Mouse (Mus musculus): ENCODE measurements around the gene Echdc2. TPM values are rescaled to one million over a fixed set of nuclear protein-coding genes. Genes with fewer than 3 reads are reported as not detected.
A peak's percentile ranks its signal among the peaks of the same experiment; 100 is the strongest.

Echdc2 gene
- total RNA-seq (2014; rRNA removed) (19.0 and 29.0 TPM in 2 replicates), polyA plus RNA-seq (2015; fragmentation: Nextera tagmentation; extraction: Ambion mirVana) (11.4 and 11.8 TPM in 2 replicates)

DNA sequence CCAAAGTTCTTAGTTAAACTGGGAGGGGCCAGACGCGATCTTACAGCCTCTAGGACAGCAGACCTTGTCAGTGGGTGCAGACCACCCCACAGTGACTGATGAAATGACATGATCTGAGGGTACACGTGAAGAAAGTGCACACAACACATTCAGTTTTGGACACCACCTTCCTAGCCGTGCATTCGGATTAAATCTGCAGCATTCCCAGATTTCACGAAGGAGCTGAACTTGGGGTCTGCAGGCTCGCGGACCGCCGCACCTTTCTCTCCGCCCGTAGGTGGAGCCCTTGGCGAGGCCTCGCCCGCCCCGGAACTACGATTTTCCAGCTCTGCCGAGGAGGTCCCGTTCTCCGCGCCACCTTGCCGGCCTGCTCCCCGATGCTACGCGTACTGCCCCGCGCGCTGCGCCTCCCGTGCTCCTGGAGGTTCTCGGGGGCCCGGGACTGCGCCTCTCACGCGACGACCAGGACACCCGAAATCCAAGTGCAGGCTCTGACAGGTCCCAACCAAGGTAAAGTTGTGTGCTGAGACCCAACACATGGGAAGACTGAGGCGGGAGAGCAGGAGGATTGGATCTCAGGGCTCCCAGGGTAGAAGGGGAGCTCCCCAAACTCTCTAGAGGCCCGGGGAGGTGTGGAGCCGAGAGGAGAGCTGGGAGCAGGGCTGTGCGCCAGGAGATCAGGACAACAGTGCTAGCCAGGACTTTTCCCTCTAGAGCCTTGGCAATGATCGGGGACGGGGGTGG, at the start of gene Echdc2:
TSS of gene Echdc2 (plus strand) at position 286 of the 744 bp plus-strand sequence.
- no peaks in the 10 kb centered on the region for H3K9me3 ChIP-seq (ENCODE audit: low read length)
- TF ChIP-seq CTCF (IDR thresholded peaks at IDR 0.05; ENCODE audit: low read depth): peak; percentile 53
- H3K4me1 ChIP-seq (ENCODE audit: insufficient read depth): 0 out of 2 replicates have a peak, but pooled peaks cover 7% of the 10 kb centered on the region
- no peak within 1 kb of the TSS for H3K27ac ChIP-seq (ENCODE audit: low read depth, low read length)
- H3K4me2 ChIP-seq (ENCODE audit: low read depth): peak within 1 kb of the TSS; percentile 90
- 2% methylated on average over 43 of the region's 43 CpGs for WGBS
- peak; percentile 43 for DNase-seq
- H3K27me3 ChIP-seq (ENCODE audit: insufficient read depth, low read length): no peaks in the 10 kb centered on the region
- H3K36me3 ChIP-seq (ENCODE audit: insufficient read depth): no peaks in the 10 kb centered on the region
- H3K9ac ChIP-seq: peak within 1 kb of the TSS; percentile 48
- peak within 1 kb of the TSS; percentile 49 for H3K4me3 ChIP-seq (ENCODE audit: low read depth, low read length)
- peak; percentile 42; the same call in 1 of the 2 replicates for ATAC-seq

GRCm38 (mm10) chr4:108116466-108116865, 48.8 kb upstream of the Echdc2 start:
- H3K4me3 ChIP-seq (ENCODE audit: low read depth, low read length): no peak overlapping the region
- WGBS: 91% methylated on average over 2 of the region's 2 CpGs
- no peak overlapping the region for H3K27ac ChIP-seq (ENCODE audit: low read depth, low read length)
- no peaks in the 10 kb centered on the region for H3K36me3 ChIP-seq (ENCODE audit: insufficient read depth)
- H3K27me3 ChIP-seq (ENCODE audit: insufficient read depth, low read length): no peaks in the 10 kb centered on the region
- no peak overlapping the region for H3K4me2 ChIP-seq (ENCODE audit: low read depth)
- ATAC-seq: no peak
- H3K9me3 ChIP-seq (ENCODE audit: low read length): no peaks in the 10 kb centered on the region
- no peaks in the 10 kb centered on the region for H3K4me1 ChIP-seq (ENCODE audit: insufficient read depth)
- no peak for TF ChIP-seq CTCF (IDR thresholded peaks at IDR 0.05; ENCODE audit: low read depth)
- H3K9ac ChIP-seq: no peak overlapping the region
- no peak for DNase-seq

DNA sequence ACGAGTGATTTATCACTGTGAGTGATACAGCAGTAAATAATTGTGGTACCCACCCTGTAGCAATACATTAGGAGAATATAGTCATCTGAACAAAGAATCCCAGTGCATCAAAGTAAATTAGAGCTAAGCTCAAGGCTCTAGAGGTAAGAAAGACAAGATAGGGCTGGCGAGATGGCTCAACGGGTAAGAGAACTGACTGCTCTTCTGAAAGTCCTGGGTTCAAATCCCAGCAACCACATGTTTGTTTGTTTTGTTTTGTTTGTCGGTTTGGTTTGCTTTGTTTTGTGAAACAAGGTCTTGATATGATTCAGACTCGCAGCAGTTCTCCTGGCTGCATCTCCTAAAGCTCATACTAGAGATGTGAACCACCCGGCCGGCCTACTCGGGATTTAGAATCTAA, 47.7 kb upstream of the Echdc2 start:
- DNase-seq (no peak), ATAC-seq (no peak)
- Histone ChIP-seq H3K4me2 (ENCODE audit: low read depth) (no peak overlapping the region), H3K4me1 (ENCODE audit: insufficient read depth) (no peaks in the 10 kb centered on the region), H3K4me3 (ENCODE audit: low read depth, low read length) (no peak overlapping the region), H3K36me3 (ENCODE audit: insufficient read depth) (no peaks in the 10 kb centered on the region), H3K27ac (ENCODE audit: low read depth, low read length) (no peak overlapping the region), H3K9me3 (ENCODE audit: low read length) (no peaks in the 10 kb centered on the region), H3K9ac (no peak overlapping the region), H3K27me3 (ENCODE audit: insufficient read depth, low read length) (no peaks in the 10 kb centered on the region)
- TF ChIP-seq CTCF (IDR thresholded peaks at IDR 0.05; ENCODE audit: low read depth): no peak
- WGBS: 90% methylated on average over 8 of the region's 8 CpGs

- peak; percentile 94 for ATAC-seq
- Histone ChIP-seq H3K27ac (ENCODE audit: low read depth, low read length) (peak overlapping the region; percentile 54), H3K4me1 (ENCODE audit: insufficient read depth) (no peaks in the 10 kb centered on the region), H3K9me3 (ENCODE audit: low read length) (no peaks in the 10 kb centered on the region), H3K9ac (peak overlapping the region; percentile 68), H3K4me2 (ENCODE audit: low read depth) (peak overlapping the region; percentile 55), H3K27me3 (ENCODE audit: insufficient read depth, low read length) (no peaks in the 10 kb centered on the region), H3K4me3 (ENCODE audit: low read depth, low read length) (peak overlapping the region; percentile 66), H3K36me3 (ENCODE audit: insufficient read depth) (no peaks in the 10 kb centered on the region)
- 13% methylated on average over 43 of the region's 45 CpGs for WGBS
- no peak for TF ChIP-seq CTCF (IDR thresholded peaks at IDR 0.05; ENCODE audit: low read depth)
- DNase-seq: peak; percentile 92
Observed at GRCm38 (mm10) chr4:108117924-108118876, 47.0 kb upstream of the Echdc2 start.

- H3K4me2 ChIP-seq (ENCODE audit: low read depth): no peak overlapping the region
- no peaks in the 10 kb centered on the region for H3K27me3 ChIP-seq (ENCODE audit: insufficient read depth, low read length)
- no peak overlapping the region for H3K9ac ChIP-seq
- H3K9me3 ChIP-seq (ENCODE audit: low read length): no peaks in the 10 kb centered on the region
- no peak overlapping the region for H3K4me3 ChIP-seq (ENCODE audit: low read depth, low read length)
- H3K36me3 ChIP-seq (ENCODE audit: insufficient read depth): no peaks in the 10 kb centered on the region
- no peak overlapping the region for H3K27ac ChIP-seq (ENCODE audit: low read depth, low read length)
- ATAC-seq: no peak
- WGBS: 94% methylated on average over 1 of the region's 1 CpGs
- H3K4me1 ChIP-seq (ENCODE audit: insufficient read depth): no peaks in the 10 kb centered on the region
- DNase-seq: no peak
- TF ChIP-seq CTCF (IDR thresholded peaks at IDR 0.05; ENCODE audit: low read depth): no peak
Observed at GRCm38 (mm10) chr4:108124104-108124503, 41.1 kb upstream of the Echdc2 start.

GRCm38 (mm10) chr4:108126260-108126659, 39.0 kb upstream of the Echdc2 start:
- no peak for TF ChIP-seq CTCF (IDR thresholded peaks at IDR 0.05; ENCODE audit: low read depth)
- ATAC-seq (no peak), DNase-seq (no peak)
- Histone ChIP-seq H3K36me3 (ENCODE audit: insufficient read depth) (no peaks in the 10 kb centered on the region), H3K4me3 (ENCODE audit: low read depth, low read length) (no peak overlapping the region), H3K4me1 (ENCODE audit: insufficient read depth) (no peaks in the 10 kb centered on the region), H3K4me2 (ENCODE audit: low read depth) (no peak overlapping the region), H3K27me3 (ENCODE audit: insufficient read depth, low read length) (no peaks in the 10 kb centered on the region), H3K9ac (no peak overlapping the region), H3K9me3 (ENCODE audit: low read length) (no peaks in the 10 kb centered on the region), H3K27ac (ENCODE audit: low read depth, low read length) (no peak overlapping the region)
- 88% methylated on average over 4 of the region's 4 CpGs for WGBS

All from forebrain, postnatal 0 days (tissue).